Mouse (Mus musculus) adrenal gland, postnatal 14 days (tissue): Measurements from ENCODE around the gene Znrf1. TPM values are rescaled to one million over a fixed set of nuclear protein-coding genes. Genes with fewer than 3 reads are reported as not detected.
"Not testable (repeated sequence)": the region's sequence is repeated elsewhere in the genome, so short reads cannot be mapped to it uniquely, and the experiment has no call there.

Experiments used
- DNase-seq: peaks from one replicate; pipeline ENCODE4 v3.0.0; 2021; ENCODE audit warnings: mixed read lengths
- total RNA-seq: library from RNA; stranded (reverse); gene quantifications from 2 replicates; pipeline ENCODE4 v1.2.3, GENCODE M21; 2021

Znrf1 gene
- total RNA-seq, 1 experiment from 2014 or later = 47.7 TPM

DNA sequence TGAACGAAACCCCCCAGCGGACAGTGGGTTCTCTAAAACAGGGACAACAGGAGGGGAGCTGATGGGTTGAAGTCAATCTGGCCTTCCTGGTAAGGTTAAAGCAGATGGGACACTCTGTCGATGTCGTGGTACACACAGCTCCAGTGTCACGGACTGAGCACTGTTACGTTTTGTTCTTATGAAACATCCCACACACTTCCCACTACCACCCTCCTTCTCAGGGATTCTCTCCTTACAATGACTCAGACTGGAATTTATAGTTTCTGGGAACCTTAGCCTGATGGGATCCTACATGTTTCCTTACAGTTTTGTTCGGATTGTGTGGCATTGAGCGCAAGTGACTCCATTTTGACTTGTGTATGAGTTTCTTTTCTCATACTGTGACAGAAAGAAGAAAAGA is 95.7 kb downstream of the Znrf1 start:
- no peak for DNase-seq

DNA sequence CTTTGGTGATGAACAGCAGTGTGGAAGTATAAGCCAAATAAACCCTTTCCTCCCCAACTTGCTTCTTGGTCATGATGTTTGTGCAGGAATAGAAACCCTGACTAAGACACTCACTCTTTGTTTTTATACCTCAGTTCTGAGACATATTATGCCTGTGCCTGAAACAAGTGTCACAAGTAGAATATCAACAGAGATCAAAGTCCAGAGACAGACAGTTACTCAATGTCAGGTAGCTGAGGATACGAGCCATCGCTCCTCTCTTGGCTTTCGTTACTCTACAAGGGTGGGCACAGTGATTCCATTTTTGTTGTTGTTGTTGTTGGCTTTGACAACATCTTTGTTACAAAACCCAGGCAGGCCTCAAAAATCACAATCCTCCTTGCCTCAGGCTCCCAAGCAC is 97.1 kb downstream of the Znrf1 start:
- DNase-seq = no peak

DNA sequence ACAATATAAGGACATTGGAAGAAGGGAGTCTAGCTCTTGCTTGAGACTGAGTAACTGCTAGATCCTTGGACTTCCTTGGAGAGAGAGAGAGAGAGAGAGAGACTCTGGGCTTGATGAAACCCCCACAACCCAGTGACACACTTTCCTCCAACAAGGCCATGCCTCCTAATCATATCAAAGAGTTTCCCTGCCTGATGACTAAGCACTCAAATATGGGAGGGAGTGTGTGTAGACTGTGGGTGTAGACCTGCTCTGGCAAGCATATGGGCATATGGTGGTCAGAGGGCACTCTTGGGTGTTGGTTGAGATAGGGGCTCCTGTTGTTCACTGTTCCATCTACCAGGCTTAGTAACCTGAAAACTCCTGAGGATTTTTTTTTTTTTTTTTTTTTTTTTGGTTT is 102.2 kb downstream of the Znrf1 start:
- DNase-seq = no peak

DNA sequence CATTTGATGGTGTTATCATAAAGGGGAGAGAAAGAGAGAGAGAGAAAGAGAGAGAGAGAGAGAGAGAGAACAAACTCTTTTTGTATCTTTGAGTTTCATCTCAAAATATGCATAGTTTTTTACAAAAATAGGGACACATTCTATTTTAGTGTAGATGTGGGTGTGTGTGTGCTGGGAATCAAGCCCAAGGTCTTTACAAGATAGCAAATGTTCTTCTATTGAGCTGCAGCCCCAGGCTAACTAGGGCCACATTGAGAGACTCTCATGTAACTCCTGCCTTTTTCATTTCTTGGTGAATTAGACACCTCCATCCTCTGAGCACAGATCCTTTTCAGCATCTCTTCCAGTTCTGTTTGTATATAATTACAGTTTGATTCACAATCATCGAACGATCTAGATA is 105.2 kb downstream of the Znrf1 start:
- DNase-seq = no peak

DNA sequence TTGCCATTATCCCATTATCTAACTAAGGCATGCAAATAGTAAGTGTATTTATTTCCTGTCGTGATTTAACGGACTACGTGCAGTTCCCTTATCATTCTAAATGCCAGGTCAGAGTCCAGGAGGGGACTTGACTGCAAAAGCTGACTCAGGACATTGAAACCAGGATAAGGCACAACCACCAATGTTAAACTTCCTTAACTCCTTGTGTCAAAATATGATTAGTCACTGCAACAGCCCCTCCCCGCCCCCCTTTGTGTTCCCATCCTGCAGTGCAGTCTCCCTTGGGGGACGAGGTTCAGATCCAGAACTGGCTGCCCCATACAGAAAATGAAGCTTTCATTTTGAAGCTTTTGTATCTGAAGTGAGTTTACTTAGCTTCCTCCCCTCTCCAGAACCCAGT is 106.6 kb downstream of the Znrf1 start:
- peak; percentile 72 for DNase-seq

DNA sequence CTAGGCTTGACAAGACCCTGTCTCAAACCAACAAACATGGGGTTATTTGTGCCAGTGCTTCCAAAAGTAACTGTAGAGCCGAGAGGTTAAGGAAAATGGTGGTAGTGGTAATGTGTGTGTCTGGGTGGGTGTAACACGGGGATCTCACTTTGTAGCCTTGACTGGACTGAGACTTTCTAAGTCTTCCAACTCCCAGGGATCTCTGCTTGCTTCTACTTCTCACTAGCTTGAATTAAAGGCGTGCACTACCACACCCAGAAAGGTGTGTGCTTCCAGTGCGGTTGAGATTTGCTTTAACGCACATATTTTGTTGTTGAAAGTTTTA is 107.0 kb downstream of the Znrf1 start:
- DNase-seq = no peak

DNA sequence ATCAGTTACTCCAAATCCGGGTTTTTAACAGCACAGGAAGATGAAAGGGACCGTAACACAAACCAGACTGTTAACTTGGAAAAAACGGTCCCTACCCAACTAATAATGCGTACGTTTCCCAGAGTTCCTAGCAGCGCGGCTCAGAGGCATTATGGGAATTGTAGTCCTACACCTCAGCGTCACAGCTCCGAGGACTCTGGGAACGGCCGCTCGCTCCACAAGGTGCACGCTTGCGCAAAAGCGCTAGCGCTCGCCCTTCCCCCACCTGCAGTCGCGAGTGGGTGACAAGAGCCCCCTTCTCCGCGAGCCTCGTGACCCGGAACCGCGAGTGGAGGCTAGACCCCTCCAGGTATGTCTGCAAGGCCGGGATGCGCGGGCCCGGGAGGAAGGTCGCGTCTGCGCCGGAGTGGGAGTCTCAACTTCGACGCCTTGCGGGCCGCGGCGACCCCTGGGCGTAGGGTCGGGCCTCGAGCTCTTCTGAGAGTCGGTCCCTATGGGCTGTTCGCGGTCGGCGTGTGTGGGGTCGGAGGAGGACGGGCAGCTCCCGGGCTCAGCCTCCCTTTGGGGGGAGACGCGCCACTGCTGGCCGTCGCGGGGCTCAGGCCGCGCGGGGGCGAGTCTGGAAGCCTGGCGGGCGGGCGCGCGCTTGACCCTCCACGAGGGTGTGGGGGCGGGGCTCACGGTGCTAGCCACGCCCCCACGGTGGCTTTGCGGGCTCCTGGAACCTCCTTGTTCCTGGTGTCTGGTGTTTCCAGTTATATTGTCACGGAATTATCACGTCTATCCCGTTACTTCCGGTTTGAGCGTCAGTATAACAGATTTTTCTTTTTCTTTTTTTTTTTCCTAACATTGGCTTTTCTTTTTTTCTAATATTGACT is 107.6 kb downstream of the Znrf1 start, which contains the start of gene Zfp1:
TSS of gene Zfp1 (plus strand) at position 138 of the 878 bp plus-strand sequence.
- peak; percentile 95 for DNase-seq

DNA sequence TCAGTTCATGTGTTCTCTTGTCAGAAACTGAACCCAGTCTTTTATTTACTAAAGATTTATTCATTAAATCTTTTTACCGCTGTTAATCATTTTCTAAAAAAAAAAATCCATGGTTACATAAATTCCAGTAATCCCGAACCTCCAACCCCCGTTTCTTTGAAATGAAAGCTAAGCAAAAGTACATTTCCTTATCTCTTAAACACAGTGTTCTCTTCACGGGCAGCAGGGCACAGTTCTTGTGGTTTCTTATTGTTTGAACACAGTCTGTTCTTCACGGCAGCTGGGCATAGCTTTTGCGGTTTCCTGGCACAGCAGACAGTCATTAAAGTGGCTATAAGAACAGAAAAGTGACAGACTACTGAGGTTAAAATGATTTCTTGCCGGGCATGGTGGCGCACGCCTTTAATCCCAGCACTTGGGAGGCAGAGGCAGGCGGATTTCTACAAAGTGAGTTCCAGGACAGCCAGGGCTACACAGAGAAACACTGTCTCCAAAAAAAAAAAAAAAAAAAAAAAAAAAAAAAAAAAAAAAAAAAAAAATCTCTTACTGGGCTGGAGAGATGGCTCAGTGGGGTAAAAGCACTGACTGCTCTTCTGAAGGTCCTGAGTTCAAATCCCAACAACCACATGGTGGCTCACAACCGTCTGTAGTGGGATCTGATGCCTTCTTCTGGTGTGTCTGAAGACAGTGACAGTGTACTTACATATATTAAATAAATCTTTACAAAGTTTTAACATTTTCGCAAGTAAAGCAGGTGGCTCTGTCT is 108.6 kb downstream of the Znrf1 start:
- not testable (repeated sequence) for DNase-seq

DNA sequence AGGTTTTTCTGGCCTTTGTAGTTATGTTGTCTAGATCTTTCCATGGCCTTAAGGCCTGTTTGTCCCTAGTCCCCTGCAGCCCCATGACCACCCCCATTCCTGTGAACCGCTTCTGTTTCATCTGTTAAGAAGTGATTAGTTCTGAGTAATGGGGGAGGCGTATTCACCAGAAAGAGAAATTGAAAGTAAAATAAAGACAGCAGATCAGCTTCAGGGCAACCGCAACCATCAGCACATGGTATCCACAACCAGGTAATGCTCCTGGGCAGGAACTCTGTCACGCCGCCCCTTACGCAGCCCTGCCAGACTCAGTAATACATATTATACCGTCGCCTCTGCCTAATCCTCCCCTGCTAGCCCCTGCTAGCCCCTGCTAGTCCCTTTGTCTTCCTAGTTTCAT is 109.8 kb downstream of the Znrf1 start:
- DNase-seq = no peak

DNA sequence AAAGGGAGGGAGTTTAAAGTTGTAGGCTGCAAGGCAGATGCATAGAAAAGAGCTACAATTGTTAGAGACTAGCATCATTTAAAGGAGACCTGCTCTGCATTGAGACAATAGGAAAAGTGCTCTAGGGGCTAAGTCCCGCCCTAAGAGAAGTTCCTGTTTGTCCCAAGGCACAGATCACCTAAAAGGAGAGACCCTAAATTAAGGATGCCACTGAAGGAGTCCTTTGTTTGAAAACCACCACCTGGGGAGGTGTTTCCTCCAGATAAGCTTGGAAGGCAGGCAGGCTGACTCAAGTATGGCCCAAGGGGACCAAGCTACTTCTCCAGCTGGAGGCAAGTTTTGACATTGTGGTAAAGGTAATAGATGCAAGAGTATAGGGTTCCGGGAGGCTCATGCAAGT is 112.9 kb downstream of the Znrf1 start:
- DNase-seq = no peak

DNA sequence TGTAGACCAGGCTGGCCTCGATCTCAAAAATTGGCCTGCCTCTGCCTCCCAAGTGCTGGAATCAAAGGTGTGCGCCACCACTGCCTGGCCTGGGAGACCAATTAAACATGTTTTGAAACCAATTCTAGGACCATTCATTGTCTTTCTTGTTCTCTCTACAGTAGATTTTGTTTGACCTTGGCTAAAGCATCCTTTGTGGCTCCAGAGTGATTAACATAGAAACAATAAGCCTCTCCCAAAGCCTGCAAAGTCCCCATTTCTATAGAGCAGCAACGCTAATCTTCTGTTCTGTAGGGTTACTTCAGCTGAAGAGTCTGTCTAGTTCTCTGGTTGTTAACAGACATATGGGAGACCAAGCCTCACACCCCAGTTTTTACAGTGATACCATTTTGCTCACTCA is 114.8 kb downstream of the Znrf1 start:
- DNase-seq = no peak

DNA sequence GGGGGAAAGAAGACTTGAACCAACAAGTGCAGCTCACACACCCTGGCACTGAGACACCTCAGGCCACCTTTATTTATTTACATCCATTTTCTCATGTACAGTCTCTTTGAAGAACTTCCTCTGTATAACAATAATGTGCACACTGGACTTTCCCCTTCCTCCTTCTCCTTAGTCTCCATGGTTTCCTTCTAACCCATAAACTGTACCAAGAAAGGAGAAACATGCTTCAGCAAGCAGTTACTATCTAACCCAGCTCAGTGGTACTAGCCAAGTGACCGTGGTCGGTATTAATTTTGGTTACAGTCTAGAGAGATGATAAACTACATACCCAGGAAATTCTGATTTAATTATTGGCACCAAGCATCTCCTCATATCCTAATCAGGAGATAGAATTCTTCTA is 117.6 kb downstream of the Znrf1 start:
- no peak for DNase-seq

DNA sequence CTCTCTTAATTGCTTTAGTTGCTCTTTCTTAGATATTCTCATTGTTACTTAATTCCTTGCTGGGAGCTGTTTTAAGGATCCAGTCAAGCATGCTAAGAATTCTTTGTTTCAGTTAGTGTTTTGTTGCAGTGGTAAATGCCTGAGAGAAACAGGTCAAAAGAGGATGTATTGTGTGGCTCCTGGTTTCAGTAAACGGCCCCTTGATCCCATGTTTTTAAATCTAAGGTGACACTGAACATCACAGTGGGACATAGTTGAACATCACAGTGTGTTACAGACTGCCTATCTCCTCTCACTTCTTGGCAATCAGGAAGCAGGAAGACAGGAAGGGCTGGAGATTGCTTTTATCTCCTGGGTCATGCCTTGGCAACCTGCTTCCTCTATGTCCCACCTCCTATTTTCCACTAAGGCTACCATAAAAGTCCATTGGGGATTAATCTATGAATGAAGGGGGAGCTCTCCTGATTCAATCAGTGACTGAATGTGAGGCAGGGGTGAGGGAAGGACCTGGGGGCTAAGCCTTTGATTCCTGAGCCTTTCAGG is 121.5 kb downstream of the Znrf1 start:
- DNase-seq = no peak

DNA sequence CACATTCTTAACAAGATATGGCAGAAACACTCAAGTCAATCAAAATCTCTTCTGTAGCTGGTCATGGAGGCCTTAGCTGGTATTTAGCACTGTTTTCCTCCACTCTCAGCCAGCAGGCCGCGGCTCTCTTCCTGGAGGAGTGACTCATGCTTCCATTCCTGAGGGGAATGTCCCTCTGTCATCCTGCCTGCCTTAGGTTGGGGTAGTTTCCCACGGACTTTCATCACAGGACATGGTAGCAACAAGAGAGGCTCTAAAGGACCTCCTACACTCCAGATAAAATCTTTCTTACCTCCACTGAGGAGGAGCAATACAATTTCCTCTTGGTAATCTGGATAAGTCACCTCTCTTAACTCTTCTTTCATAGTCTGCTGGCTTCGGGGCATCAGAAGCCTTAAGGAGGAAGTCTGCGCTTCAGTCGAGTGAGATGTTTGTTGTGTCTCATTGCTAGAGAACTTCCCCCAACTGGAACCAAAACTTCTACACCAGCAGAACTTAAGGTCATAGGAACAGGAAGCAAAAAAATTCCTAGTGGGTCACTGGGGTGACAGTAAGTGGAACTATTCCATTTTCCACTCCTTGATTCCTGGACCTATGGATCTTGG is 123.0 kb downstream of the Znrf1 start:
- peak; percentile 48 for DNase-seq

DNA sequence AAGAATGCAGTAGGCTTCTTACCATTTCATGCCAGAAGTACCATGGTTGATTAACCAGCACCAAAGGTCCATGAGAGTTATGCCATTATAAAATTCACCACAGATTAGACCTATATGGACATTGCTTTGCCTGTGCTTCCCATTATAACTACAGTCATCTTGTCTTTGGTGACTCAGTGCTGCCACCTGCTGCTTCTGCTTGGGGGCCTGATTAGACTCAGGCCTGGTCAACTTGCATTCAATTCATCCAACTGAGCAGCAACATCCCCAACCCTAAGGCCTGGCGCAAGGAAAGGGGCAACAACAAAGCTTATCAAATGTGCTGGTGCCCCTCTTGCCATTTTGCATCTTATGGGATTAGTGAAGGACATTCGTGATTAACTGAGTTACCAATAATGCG is 126.6 kb downstream of the Znrf1 start:
- peak; percentile 86 for DNase-seq

DNA sequence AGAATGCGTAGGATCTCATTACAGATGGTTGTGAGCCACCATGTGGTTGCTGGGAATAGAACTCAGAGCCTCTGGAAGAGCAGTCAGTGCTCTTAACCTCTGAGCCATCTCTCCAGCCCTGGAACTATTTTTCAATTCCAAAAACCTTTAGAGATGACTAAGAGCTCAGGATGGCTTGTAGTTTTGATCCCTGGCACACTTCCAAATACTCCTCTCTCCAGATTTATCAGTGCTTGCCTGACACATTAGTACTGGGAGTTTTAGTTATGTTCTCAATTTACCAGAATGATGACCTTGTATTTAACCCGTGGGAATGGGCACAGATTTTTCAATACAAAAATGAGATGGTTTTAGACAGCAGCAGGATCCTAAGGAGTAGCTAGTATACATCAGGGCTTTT is 130.9 kb downstream of the Znrf1 start:
- DNase-seq = no peak

Other genes with a start within 250 kb of the Znrf1 start
- 46.5 and 49.0 TPM in 2 replicates for gene Rfwd3, start 235.9 kb upstream of the Znrf1 start, total RNA-seq
- gene Mlkl, start 197.9 kb upstream of the Znrf1 start, total RNA-seq = 14.0 and 19.1 TPM in 2 replicates
- gene Fa2h, start 142.3 kb upstream of the Znrf1 start, total RNA-seq = 2.0 and 3.0 TPM in 2 replicates
- gene Wdr59, start 14.0 kb upstream of the Znrf1 start, total RNA-seq = 12.0 and 15.4 TPM in 2 replicates
- 36.5 and 38.2 TPM in 2 replicates for gene Ldhd, start 94.3 kb downstream of the Znrf1 start, total RNA-seq
- 9.2 and 11.2 TPM in 2 replicates for gene Zfp1, start 107.3 kb downstream of the Znrf1 start, total RNA-seq
- 0.41 TPM in 1 of 2 replicates, not detected in the other for gene Ctrb1, start 154.9 kb downstream of the Znrf1 start, total RNA-seq
- 59.6 and 67.1 TPM in 2 replicates for gene Bcar1, start 207.7 kb downstream of the Znrf1 start, total RNA-seq